Mouse (Mus musculus): ENCODE results near the gene Resp18. TPM values are rescaled to one million over a fixed set of nuclear protein-coding genes. Genes with fewer than 3 reads are reported as not detected.

Gene Resp18
- polyA plus RNA-seq, 2 experiments = 0.16 TPM; not detected in 1

- no peak overlapping the region for H3K4me2 ChIP-seq (replicated peaks; ENCODE audit: low read depth, low read length, severe bottlenecking)
- H3K27ac ChIP-seq (replicated peaks; ENCODE audit: low read depth, low read length) = no peak overlapping the region
- ATAC-seq (ENCODE audit: low FRiP score, low read depth) = no peak
- H3K9me3 ChIP-seq (ENCODE audit: control insufficient read depth, low read length) = no peaks in the 10 kb centered on the region
- 79% methylated on average over 4 of the region's 4 CpGs for WGBS
- no peaks in the 10 kb centered on the region for H3K36me3 ChIP-seq (ENCODE audit: control insufficient read depth, insufficient read depth, low read length)
- H3K9ac ChIP-seq (ENCODE audit: low read depth, low read length, severe bottlenecking) = no peak overlapping the region
- no peak for TF ChIP-seq POLR2A (IDR thresholded peaks at IDR 0.05; ENCODE audit: borderline replicate concordance, extremely low read depth, insufficient read depth, insufficient read length)
- H3K27me3 ChIP-seq (ENCODE audit: control insufficient read depth, insufficient read depth, low read length) = no peaks in the 10 kb centered on the region
- DNase-seq (ENCODE audit: low spot score) = no peak
- no peaks in the 10 kb centered on the region for H3K4me1 ChIP-seq (ENCODE audit: control insufficient read depth, insufficient read depth, low read length)
- no peak overlapping the region for H3K4me3 ChIP-seq (replicated peaks; ENCODE audit: low read length)
These were observed 49.1 kb downstream of the Resp18 start for GRCm38 (mm10) chr1:75229158-75229557.

DNA sequence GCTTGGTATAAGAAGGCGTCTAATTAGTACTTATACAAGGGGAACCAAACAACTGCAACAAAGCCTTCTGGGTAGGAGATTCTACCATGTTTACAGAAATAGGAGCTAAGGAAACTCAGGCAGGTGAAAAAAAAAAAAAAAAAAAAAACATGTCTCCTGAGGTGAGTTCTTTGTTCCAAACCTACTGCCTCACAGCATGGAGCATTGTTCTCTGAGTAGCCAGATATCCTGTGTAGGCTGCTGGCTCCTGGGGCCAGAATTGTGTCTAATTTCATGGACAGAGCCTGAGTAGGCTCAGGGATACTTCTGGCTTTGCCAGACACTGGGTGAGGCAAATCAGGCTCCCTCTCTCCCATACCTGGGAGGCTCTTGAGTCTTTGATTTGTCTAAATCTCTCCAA, 50.6 kb downstream of the Resp18 start:
- H3K9ac ChIP-seq (ENCODE audit: low read depth, low read length, severe bottlenecking) = no peak overlapping the region
- 65% methylated on average over 1 of the region's 1 CpGs for WGBS
- H3K27ac ChIP-seq (replicated peaks; ENCODE audit: low read depth, low read length) = no peak overlapping the region
- ATAC-seq (ENCODE audit: low FRiP score, low read depth) = no peak
- no peak for DNase-seq (ENCODE audit: low spot score)
- H3K9me3 ChIP-seq (ENCODE audit: control insufficient read depth, low read length) = no peaks in the 10 kb centered on the region
- no peak overlapping the region for H3K4me2 ChIP-seq (replicated peaks; ENCODE audit: low read depth, low read length, severe bottlenecking)
- no peak overlapping the region for H3K4me3 ChIP-seq (replicated peaks; ENCODE audit: low read length)
- no peaks in the 10 kb centered on the region for H3K36me3 ChIP-seq (ENCODE audit: control insufficient read depth, insufficient read depth, low read length)
- H3K27me3 ChIP-seq (ENCODE audit: control insufficient read depth, insufficient read depth, low read length) = no peaks in the 10 kb centered on the region
- H3K4me1 ChIP-seq (ENCODE audit: control insufficient read depth, insufficient read depth, low read length) = no peaks in the 10 kb centered on the region
- no peak for TF ChIP-seq POLR2A (IDR thresholded peaks at IDR 0.05; ENCODE audit: borderline replicate concordance, extremely low read depth, insufficient read depth, insufficient read length)

- ATAC-seq (ENCODE audit: low FRiP score, low read depth) = no peak
- WGBS = 71% methylated on average over 2 of the region's 2 CpGs
- Histone ChIP-seq H3K9me3 (ENCODE audit: control insufficient read depth, low read length) (no peaks in the 10 kb centered on the region), H3K36me3 (ENCODE audit: control insufficient read depth, insufficient read depth, low read length) (no peaks in the 10 kb centered on the region), H3K4me3 (replicated peaks; ENCODE audit: low read length) (no peak overlapping the region), H3K27ac (replicated peaks; ENCODE audit: low read depth, low read length) (no peak overlapping the region), H3K9ac (ENCODE audit: low read depth, low read length, severe bottlenecking) (no peak overlapping the region), H3K4me2 (replicated peaks; ENCODE audit: low read depth, low read length, severe bottlenecking) (no peak overlapping the region), H3K4me1 (ENCODE audit: control insufficient read depth, insufficient read depth, low read length) (no peaks in the 10 kb centered on the region), H3K27me3 (ENCODE audit: control insufficient read depth, insufficient read depth, low read length) (no peaks in the 10 kb centered on the region)
- DNase-seq (ENCODE audit: low spot score) = no peak
- no peak for TF ChIP-seq POLR2A (IDR thresholded peaks at IDR 0.05; ENCODE audit: borderline replicate concordance, extremely low read depth, insufficient read depth, insufficient read length)
These were observed 52.1 kb downstream of the Resp18 start for GRCm38 (mm10) chr1:75226138-75226537.

GRCm38 (mm10) chr1:75225473-75225872, 52.7 kb downstream of the Resp18 start:
- Histone ChIP-seq H3K4me1 (ENCODE audit: control insufficient read depth, insufficient read depth, low read length) (no peaks in the 10 kb centered on the region), H3K9ac (ENCODE audit: low read depth, low read length, severe bottlenecking) (no peak overlapping the region), H3K4me2 (replicated peaks; ENCODE audit: low read depth, low read length, severe bottlenecking) (no peak overlapping the region), H3K9me3 (ENCODE audit: control insufficient read depth, low read length) (no peaks in the 10 kb centered on the region), H3K27me3 (ENCODE audit: control insufficient read depth, insufficient read depth, low read length) (0 out of 2 replicates have a peak, but pooled peaks cover 3% of the 10 kb centered on the region), H3K27ac (replicated peaks; ENCODE audit: low read depth, low read length) (no peak overlapping the region), H3K36me3 (ENCODE audit: control insufficient read depth, insufficient read depth, low read length) (no peaks in the 10 kb centered on the region), H3K4me3 (replicated peaks; ENCODE audit: low read length) (no peak overlapping the region)
- TF ChIP-seq POLR2A (IDR thresholded peaks at IDR 0.05; ENCODE audit: borderline replicate concordance, extremely low read depth, insufficient read depth, insufficient read length) = no peak
- ATAC-seq (ENCODE audit: low FRiP score, low read depth) = no peak
- 79% methylated on average over 3 of the region's 3 CpGs for WGBS
- DNase-seq (ENCODE audit: low spot score) = no peak

DNA sequence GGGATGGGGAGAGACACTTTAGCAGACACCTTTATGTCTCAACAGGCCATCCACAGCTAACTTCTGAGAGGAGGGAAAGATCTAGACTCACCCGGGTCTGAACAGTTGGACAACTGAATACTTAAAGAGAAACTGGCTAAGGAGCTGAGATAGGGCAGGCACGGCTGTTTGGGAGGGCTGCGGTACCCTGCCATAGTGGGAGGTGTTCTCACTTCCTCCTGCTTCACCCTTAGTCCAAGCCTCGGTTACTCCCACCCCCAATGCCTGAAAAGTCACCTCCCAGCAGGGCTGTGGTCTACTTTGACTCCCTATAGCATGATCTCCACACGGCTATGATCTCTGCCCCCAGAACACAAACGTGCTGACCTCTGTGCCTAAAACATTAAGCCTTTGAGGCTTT, 54.7 kb downstream of the Resp18 start:
- WGBS = 63% methylated on average over 6 of the region's 6 CpGs

DNA sequence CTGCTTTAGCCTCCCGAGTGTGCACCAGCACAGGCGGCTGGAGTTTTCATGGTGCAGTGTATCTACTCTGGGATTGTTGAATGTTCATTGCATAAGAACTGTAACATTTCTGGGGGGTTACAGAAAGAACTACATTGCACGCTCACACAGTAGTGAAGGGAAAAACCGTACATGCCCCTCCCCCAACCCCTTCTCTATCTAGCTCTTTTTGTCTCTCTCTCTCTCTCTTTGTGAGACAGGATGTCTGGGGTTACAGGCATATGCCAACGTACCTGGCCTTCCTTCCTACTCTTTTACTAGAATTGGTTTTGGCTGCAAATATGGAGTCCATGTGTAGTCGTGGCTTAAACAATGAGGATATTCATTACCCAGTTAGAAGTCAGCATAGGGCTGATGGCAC, 55.3 kb downstream of the Resp18 start:
- DNase-seq (ENCODE audit: low spot score) (no peak), ATAC-seq (ENCODE audit: low FRiP score, low read depth) (no peak)
- Histone ChIP-seq H3K4me3 (replicated peaks; ENCODE audit: low read length) (no peak overlapping the region), H3K36me3 (ENCODE audit: control insufficient read depth, insufficient read depth, low read length) (no peaks in the 10 kb centered on the region), H3K4me2 (replicated peaks; ENCODE audit: low read depth, low read length, severe bottlenecking) (no peak overlapping the region), H3K27me3 (ENCODE audit: control insufficient read depth, insufficient read depth, low read length) (peaks cover 27% of the 10 kb centered on the region), H3K9me3 (ENCODE audit: control insufficient read depth, low read length) (no peaks in the 10 kb centered on the region), H3K4me1 (ENCODE audit: control insufficient read depth, insufficient read depth, low read length) (peaks cover 13% of the 10 kb centered on the region), H3K9ac (ENCODE audit: low read depth, low read length, severe bottlenecking) (no peak overlapping the region), H3K27ac (replicated peaks; ENCODE audit: low read depth, low read length) (no peak overlapping the region)
- WGBS = 75% methylated on average over 6 of the region's 6 CpGs
- no peak for TF ChIP-seq POLR2A (IDR thresholded peaks at IDR 0.05; ENCODE audit: borderline replicate concordance, extremely low read depth, insufficient read depth, insufficient read length)

More for the DNA sequence above, 54.7 kb downstream of the Resp18 start:
- DNase-seq (ENCODE audit: low spot score) (no peak), ATAC-seq (ENCODE audit: low FRiP score, low read depth) (no peak)
- Histone ChIP-seq H3K9me3 (ENCODE audit: control insufficient read depth, low read length) (no peaks in the 10 kb centered on the region), H3K4me3 (replicated peaks; ENCODE audit: low read length) (no peak overlapping the region), H3K27me3 (ENCODE audit: control insufficient read depth, insufficient read depth, low read length) (peaks cover 21% of the 10 kb centered on the region), H3K9ac (ENCODE audit: low read depth, low read length, severe bottlenecking) (no peak overlapping the region), H3K4me1 (ENCODE audit: control insufficient read depth, insufficient read depth, low read length) (peaks cover 8% of the 10 kb centered on the region; the same call in 1 of the 2 replicates), H3K27ac (replicated peaks; ENCODE audit: low read depth, low read length) (no peak overlapping the region), H3K4me2 (replicated peaks; ENCODE audit: low read depth, low read length, severe bottlenecking) (no peak overlapping the region), H3K36me3 (ENCODE audit: control insufficient read depth, insufficient read depth, low read length) (no peaks in the 10 kb centered on the region)
- TF ChIP-seq POLR2A (IDR thresholded peaks at IDR 0.05; ENCODE audit: borderline replicate concordance, extremely low read depth, insufficient read depth, insufficient read length) = no peak

Other genes starting within 250 kb of the Resp18 start
- gene Nhej1, start 153.2 kb downstream of the Resp18 start, polyA plus RNA-seq (2012; rRNA removed) = 4.4 and 4.8 TPM in 2 replicates
- gene Nhej1, start 153.2 kb downstream of the Resp18 start, polyA plus RNA-seq (2014; fragmentation: Nextera tagmentation; extraction: Ambion mirVana) = 7.8 and 10.8 TPM in 2 replicates
- 0.55 and 0.58 TPM in 2 replicates for gene Slc23a3, start 144.5 kb downstream of the Resp18 start, polyA plus RNA-seq (2012; rRNA removed)
- 0.11 and 0.12 TPM in 2 replicates for gene Slc23a3, start 144.5 kb downstream of the Resp18 start, polyA plus RNA-seq (2014; fragmentation: Nextera tagmentation; extraction: Ambion mirVana)
- 48.1 and 56.7 TPM in 2 replicates for gene Cnppd1, start 135.7 kb downstream of the Resp18 start, polyA plus RNA-seq (2012; rRNA removed)
- 37.8 and 39.7 TPM in 2 replicates for gene Cnppd1, start 135.7 kb downstream of the Resp18 start, polyA plus RNA-seq (2014; fragmentation: Nextera tagmentation; extraction: Ambion mirVana)
- 74.8 and 101 TPM in 2 replicates for gene Retreg2, start 135.6 kb downstream of the Resp18 start, polyA plus RNA-seq (2012; rRNA removed)
- gene Retreg2, start 135.6 kb downstream of the Resp18 start, polyA plus RNA-seq (2014; fragmentation: Nextera tagmentation; extraction: Ambion mirVana) = 46.4 and 48.1 TPM in 2 replicates
- gene Zfand2b, start 109.8 kb downstream of the Resp18 start, polyA plus RNA-seq (2012; rRNA removed) = 53.2 and 58.5 TPM in 2 replicates
- gene Zfand2b, start 109.8 kb downstream of the Resp18 start, polyA plus RNA-seq (2014; fragmentation: Nextera tagmentation; extraction: Ambion mirVana) = 40.2 TPM in 2 replicates
- 27.3 and 34.2 TPM in 2 replicates for gene Abcb6, start 98.0 kb downstream of the Resp18 start, polyA plus RNA-seq (2012; rRNA removed)
- 29.7 and 34.1 TPM in 2 replicates for gene Abcb6, start 98.0 kb downstream of the Resp18 start, polyA plus RNA-seq (2014; fragmentation: Nextera tagmentation; extraction: Ambion mirVana)
- 34.1 and 34.7 TPM in 2 replicates for gene Ankzf1, start 86.3 kb downstream of the Resp18 start, polyA plus RNA-seq (2012; rRNA removed)
- 19.2 and 23.2 TPM in 2 replicates for gene Ankzf1, start 86.3 kb downstream of the Resp18 start, polyA plus RNA-seq (2014; fragmentation: Nextera tagmentation; extraction: Ambion mirVana)
- 46.1 and 62.3 TPM in 2 replicates for gene Atg9a, start 86.2 kb downstream of the Resp18 start, polyA plus RNA-seq (2012; rRNA removed)
- gene Atg9a, start 86.2 kb downstream of the Resp18 start, polyA plus RNA-seq (2014; fragmentation: Nextera tagmentation; extraction: Ambion mirVana) = 31.5 and 33.9 TPM in 2 replicates
- gene Glb1l, start 67.6 kb downstream of the Resp18 start, polyA plus RNA-seq (2012; rRNA removed) = 41.4 and 46.0 TPM in 2 replicates
- gene Glb1l, start 67.6 kb downstream of the Resp18 start, polyA plus RNA-seq (2014; fragmentation: Nextera tagmentation; extraction: Ambion mirVana) = 17.7 and 18.2 TPM in 2 replicates
- gene Stk16, start 67.6 kb downstream of the Resp18 start, polyA plus RNA-seq (2012; rRNA removed) = 245 and 269 TPM in 2 replicates
- gene Stk16, start 67.6 kb downstream of the Resp18 start, polyA plus RNA-seq (2014; fragmentation: Nextera tagmentation; extraction: Ambion mirVana) = 110 and 118 TPM in 2 replicates
- 20.9 and 25.1 TPM in 2 replicates for gene Tuba4a, start 58.5 kb downstream of the Resp18 start, polyA plus RNA-seq (2012; rRNA removed)
- gene Tuba4a, start 58.5 kb downstream of the Resp18 start, polyA plus RNA-seq (2014; fragmentation: Nextera tagmentation; extraction: Ambion mirVana) = 38.5 and 55.9 TPM in 2 replicates
- not detected in 2 replicates for gene A630095N17Rik, start 46.3 kb downstream of the Resp18 start, polyA plus RNA-seq (2012; rRNA removed)
- not detected in 2 replicates for gene A630095N17Rik, start 46.3 kb downstream of the Resp18 start, polyA plus RNA-seq (2014; fragmentation: Nextera tagmentation; extraction: Ambion mirVana)
- gene Dnajb2, start 42.0 kb downstream of the Resp18 start, polyA plus RNA-seq (2012; rRNA removed) = 41.9 and 44.9 TPM in 2 replicates
- 20.4 and 22.4 TPM in 2 replicates for gene Dnajb2, start 42.0 kb downstream of the Resp18 start, polyA plus RNA-seq (2014; fragmentation: Nextera tagmentation; extraction: Ambion mirVana)
- 0.42 and 0.54 TPM in 2 replicates for gene Ptprn, start 13.9 kb downstream of the Resp18 start, polyA plus RNA-seq (2012; rRNA removed)
- 0.12 and 0.44 TPM in 2 replicates for gene Ptprn, start 13.9 kb downstream of the Resp18 start, polyA plus RNA-seq (2014; fragmentation: Nextera tagmentation; extraction: Ambion mirVana)
- gene Dnpep, start 39.6 kb upstream of the Resp18 start, polyA plus RNA-seq (2012; rRNA removed) = 126 and 142 TPM in 2 replicates
- gene Dnpep, start 39.6 kb upstream of the Resp18 start, polyA plus RNA-seq (2014; fragmentation: Nextera tagmentation; extraction: Ambion mirVana) = 112 and 115 TPM in 2 replicates
- 50.7 and 53.7 TPM in 2 replicates for gene Des, start 81.9 kb upstream of the Resp18 start, polyA plus RNA-seq (2012; rRNA removed)
- 59.0 and 78.6 TPM in 2 replicates for gene Des, start 81.9 kb upstream of the Resp18 start, polyA plus RNA-seq (2014; fragmentation: Nextera tagmentation; extraction: Ambion mirVana)
- gene Speg, start 96.9 kb upstream of the Resp18 start, polyA plus RNA-seq (2012; rRNA removed) = 77.9 and 114 TPM in 2 replicates
- gene Speg, start 96.9 kb upstream of the Resp18 start, polyA plus RNA-seq (2014; fragmentation: Nextera tagmentation; extraction: Ambion mirVana) = 15.3 and 21.8 TPM in 2 replicates
- 144 and 199 TPM in 2 replicates for gene Gmppa, start 157.5 kb upstream of the Resp18 start, polyA plus RNA-seq (2012; rRNA removed)
- 71.8 and 74.9 TPM in 2 replicates for gene Gmppa, start 157.5 kb upstream of the Resp18 start, polyA plus RNA-seq (2014; fragmentation: Nextera tagmentation; extraction: Ambion mirVana)
- gene Asic4, start 172.0 kb upstream of the Resp18 start, polyA plus RNA-seq (2012; rRNA removed) = 0.35 and 0.72 TPM in 2 replicates
- 0.10 and 0.15 TPM in 2 replicates for gene Asic4, start 172.0 kb upstream of the Resp18 start, polyA plus RNA-seq (2014; fragmentation: Nextera tagmentation; extraction: Ambion mirVana)
- gene Chpf, start 200.9 kb upstream of the Resp18 start, polyA plus RNA-seq (2012; rRNA removed) = 104 and 148 TPM in 2 replicates
- gene Chpf, start 200.9 kb upstream of the Resp18 start, polyA plus RNA-seq (2014; fragmentation: Nextera tagmentation; extraction: Ambion mirVana) = 61.6 and 65.0 TPM in 2 replicates
- gene Tmem198, start 201.1 kb upstream of the Resp18 start, polyA plus RNA-seq (2012; rRNA removed) = 1.4 and 2.0 TPM in 2 replicates
- 0.51 and 1.1 TPM in 2 replicates for gene Tmem198, start 201.1 kb upstream of the Resp18 start, polyA plus RNA-seq (2014; fragmentation: Nextera tagmentation; extraction: Ambion mirVana)
- 315 and 381 TPM in 2 replicates for gene Obsl1, start 228.0 kb upstream of the Resp18 start, polyA plus RNA-seq (2012; rRNA removed)
- gene Obsl1, start 228.0 kb upstream of the Resp18 start, polyA plus RNA-seq (2014; fragmentation: Nextera tagmentation; extraction: Ambion mirVana) = 108 and 120 TPM in 2 replicates
- 64.2 and 89.2 TPM in 2 replicates for gene Inha, start 228.7 kb upstream of the Resp18 start, polyA plus RNA-seq (2012; rRNA removed)
- 10.0 and 10.5 TPM in 2 replicates for gene Inha, start 228.7 kb upstream of the Resp18 start, polyA plus RNA-seq (2014; fragmentation: Nextera tagmentation; extraction: Ambion mirVana)
- gene Stk11ip, start 243.1 kb upstream of the Resp18 start, polyA plus RNA-seq (2012; rRNA removed) = 37.2 and 53.6 TPM in 2 replicates
- 15.4 and 19.0 TPM in 2 replicates for gene Stk11ip, start 243.1 kb upstream of the Resp18 start, polyA plus RNA-seq (2014; fragmentation: Nextera tagmentation; extraction: Ambion mirVana)

All from limb, embryonic 14.5 days (tissue).